Mouse (Mus musculus) liver, adult 2 months (tissue): ENCODE measurements around the gene Pcdh15. TPM values are rescaled to one million over a fixed set of nuclear protein-coding genes. Genes with fewer than 3 reads are reported as not detected.

Source experiments
- DNase-seq: peaks from one replicate; pipeline ENCODE4 v3.0.0-alpha.2; 2011; ENCODE audit warnings: low read depth, low spot score; ENCODE audit errors: extremely low read depth
- H3K27ac ChIP-seq: fragments of 200-500 bp; replicated peaks from 2 replicates; pipeline ENCODE4 v1.5.1; 2012; ENCODE audit warnings: low read depth, mild to moderate bottlenecking, control low read depth, inconsistent platforms, low read length; ENCODE audit not compliant: insufficient read depth
- H3K27me3 ChIP-seq: fragments of 200-500 bp; 2 replicates; pipeline ENCODE4 v1.6.1; 2012; ENCODE audit warnings: mild to moderate bottlenecking, moderate library complexity, low read length, inconsistent platforms; ENCODE audit not compliant: control insufficient read depth, insufficient read depth
- H3K36me3 ChIP-seq: fragments of 200-500 bp; 2 replicates; pipeline ENCODE4 v1.6.1; 2012; ENCODE audit warnings: low read length, inconsistent platforms; ENCODE audit not compliant: control insufficient read depth, insufficient read depth
- H3K4me1 ChIP-seq: fragments of 200-500 bp; 2 replicates; pipeline ENCODE4 v1.6.1; 2011; ENCODE audit warnings: low read length; ENCODE audit not compliant: control insufficient read depth, insufficient read depth
- H3K4me3 ChIP-seq: fragments of 200-500 bp; 2 replicates; pipeline ENCODE4 v1.5.1; 2011; ENCODE audit warnings: low read depth, mild to moderate bottlenecking, control low read depth, low read length, moderate library complexity; ENCODE audit not compliant: insufficient read depth
- H3K79me2 ChIP-seq: fragments of 200-500 bp; 2 replicates; pipeline ENCODE4 v1.6.1; 2012; ENCODE audit warnings: inconsistent platforms, mild to moderate bottlenecking, low read length, moderate library complexity; ENCODE audit not compliant: control insufficient read depth, insufficient read depth
- H3K9ac ChIP-seq: fragments of 200-500 bp; 2 replicates; pipeline ENCODE4 v1.6.1; 2012; ENCODE audit warnings: low read depth, mild to moderate bottlenecking, control low read depth, inconsistent platforms, low read length
- CTCF ChIP-seq: fragments of 200-500 bp; IDR thresholded peaks from 2 replicates; pipeline ENCODE4 v1.5.1; 2011; ENCODE audit warnings: low read depth, low read length, control low read depth
- POLR2A ChIP-seq: fragments of 200-500 bp; IDR thresholded peaks from 2 replicates; pipeline ENCODE4 v1.6.1; 2011; ENCODE audit warnings: low read length, control low read depth; ENCODE audit not compliant: insufficient read depth; ENCODE audit errors: extremely low read depth
- WGBS: fragments of 180-500 bp; shearing (Covaris S2); methylation state at CpG from one replicate; pipeline ENCODE4 v1.1.7; 2018; 5-methylcytosine and 5-hydroxymethylcytosine counted together
- polyA plus RNA-seq: library from polyadenylated mRNA; depleted of rRNA; stranded (reverse); fragments of >200 nt; gene quantifications from 2 replicates; pipeline ENCODE4 v1.2.3, GENCODE M21; 2012
- total RNA-seq: library from RNA; depleted of rRNA; stranded (reverse); fragments of >200 nt; gene quantifications from 2 replicates; pipeline ENCODE4 v1.2.3, GENCODE M21; 2014

Pcdh15 gene
- total and polyA plus RNA-seq, 2 experiments, result 0.04 to 0.09 TPM

DNA sequence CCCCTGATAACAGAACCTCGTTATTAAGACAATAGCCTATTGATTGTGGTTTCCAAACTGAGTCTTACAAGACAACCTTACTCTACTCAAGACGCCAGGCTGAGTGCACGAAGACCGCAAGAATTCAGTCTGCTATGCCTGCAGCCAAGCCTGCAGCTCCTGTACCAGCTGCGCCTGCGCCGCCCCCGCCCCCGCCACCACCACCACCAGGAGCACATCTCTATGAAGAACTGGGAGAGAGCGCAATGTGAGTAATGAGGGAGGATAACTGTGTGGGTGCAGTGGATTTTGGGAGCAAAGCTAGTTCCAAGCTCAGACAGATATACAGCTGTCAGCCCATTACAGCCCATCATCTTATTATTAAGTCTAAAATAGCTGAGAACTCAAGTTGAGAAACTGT, 1527.5 kb downstream of the Pcdh15 start:
- WGBS, result 65% methylated on average over 10 of the region's 10 CpGs

DNA sequence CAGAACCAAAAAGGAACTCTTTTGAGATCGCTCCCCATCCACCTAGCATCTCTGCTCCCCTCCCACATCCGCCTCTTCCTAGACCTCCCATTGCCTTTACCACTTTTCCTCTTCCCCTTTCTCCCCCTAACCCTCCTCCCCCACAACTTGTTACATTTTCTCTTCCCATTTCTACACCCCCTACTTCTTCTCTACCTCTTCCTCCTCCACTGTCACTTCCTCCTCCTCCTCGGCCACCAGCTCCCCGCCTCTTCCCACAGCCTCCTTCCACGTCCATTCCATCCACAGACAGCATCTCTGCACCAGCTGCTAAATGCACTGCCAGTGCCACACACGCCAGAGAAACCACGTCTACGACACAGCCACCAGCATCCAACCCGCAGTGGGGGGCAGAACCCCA, 1532.2 kb downstream of the Pcdh15 start:
- WGBS, result 78% methylated on average over 9 of the region's 9 CpGs
- Histone ChIP-seq H3K79me2 (no peaks in the 10 kb centered on the region), H3K4me3 (no peak overlapping the region), H3K27me3 (peaks cover 3% of the 10 kb centered on the region; the same call in 1 of the 2 replicates), H3K27ac (no peak overlapping the region), H3K36me3 (no peaks in the 10 kb centered on the region), H3K4me1 (no peaks in the 10 kb centered on the region), H3K9ac (no peak overlapping the region)
- no peak for TF ChIP-seq CTCF
- no peak for TF ChIP-seq POLR2A
- DNase-seq, result no peak

More for the DNA sequence above, 1527.5 kb downstream of the Pcdh15 start:
- TF ChIP-seq POLR2A, result no peak
- TF ChIP-seq CTCF, result no peak
- Histone ChIP-seq H3K27me3 (peaks cover 2% of the 10 kb centered on the region; the same call in 1 of the 2 replicates), H3K4me1 (no peaks in the 10 kb centered on the region), H3K4me3 (no peak overlapping the region), H3K27ac (no peak overlapping the region), H3K79me2 (no peaks in the 10 kb centered on the region), H3K36me3 (no peaks in the 10 kb centered on the region), H3K9ac (no peak overlapping the region)
- no peak for DNase-seq

DNA sequence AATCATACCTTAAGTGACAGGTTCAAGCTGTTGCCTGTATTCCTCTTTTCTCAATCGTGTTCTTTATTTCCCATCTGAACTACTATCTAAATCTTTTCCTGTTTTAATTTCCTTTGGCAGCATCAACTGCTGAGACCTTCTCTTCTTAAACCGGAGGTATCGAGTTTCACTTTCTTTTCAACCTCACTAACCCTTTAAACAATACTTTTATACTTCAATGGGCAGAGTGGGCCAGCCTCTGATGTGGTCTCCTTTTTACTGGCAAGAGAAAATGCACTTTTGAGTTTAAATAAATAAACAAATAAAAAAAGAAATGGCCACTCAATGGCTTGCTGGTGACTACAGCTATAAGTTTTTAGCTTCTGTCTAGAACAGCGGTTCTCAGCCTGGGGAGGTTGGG, 1537.9 kb downstream of the Pcdh15 start:
- Histone ChIP-seq H3K79me2 (no peaks in the 10 kb centered on the region), H3K9ac (no peak overlapping the region), H3K4me1 (no peaks in the 10 kb centered on the region), H3K4me3 (no peak overlapping the region), H3K27ac (no peak overlapping the region), H3K27me3 (no peaks in the 10 kb centered on the region), H3K36me3 (no peaks in the 10 kb centered on the region)
- no peak for DNase-seq
- TF ChIP-seq CTCF (no peak), POLR2A (no peak)
- WGBS, result 73% methylated on average over 4 of the region's 4 CpGs

DNA sequence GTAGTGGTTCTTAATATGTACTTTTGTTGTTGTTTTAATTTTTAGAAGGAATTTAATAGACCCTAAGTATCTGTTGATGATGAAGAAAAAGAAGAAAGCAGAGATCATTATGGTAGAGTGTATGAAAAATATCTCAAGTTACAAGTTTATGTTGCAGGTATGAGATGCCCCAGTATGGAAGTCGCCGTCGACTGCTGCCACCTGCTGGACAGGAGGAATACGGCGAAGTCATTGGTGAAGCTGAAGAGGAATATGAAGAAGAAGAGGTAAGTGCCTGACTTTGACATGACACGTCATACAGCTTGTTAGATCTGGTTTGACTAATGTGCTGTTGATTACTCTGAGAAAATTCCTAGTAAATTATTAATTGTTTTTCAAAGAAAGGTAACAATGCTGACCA, 1543.0 kb downstream of the Pcdh15 start:
- no peak overlapping the region for H3K9ac ChIP-seq
- H3K27me3 ChIP-seq, result no peaks in the 10 kb centered on the region
- peak; percentile 58 for TF ChIP-seq CTCF
- TF ChIP-seq POLR2A, result no peak
- H3K4me1 ChIP-seq, result no peaks in the 10 kb centered on the region
- no peak for DNase-seq
- H3K79me2 ChIP-seq, result no peaks in the 10 kb centered on the region
- no peaks in the 10 kb centered on the region for H3K36me3 ChIP-seq
- 54% methylated on average over 6 of the region's 6 CpGs for WGBS
- no peak overlapping the region for H3K27ac ChIP-seq
- H3K4me3 ChIP-seq, result no peak overlapping the region

DNA sequence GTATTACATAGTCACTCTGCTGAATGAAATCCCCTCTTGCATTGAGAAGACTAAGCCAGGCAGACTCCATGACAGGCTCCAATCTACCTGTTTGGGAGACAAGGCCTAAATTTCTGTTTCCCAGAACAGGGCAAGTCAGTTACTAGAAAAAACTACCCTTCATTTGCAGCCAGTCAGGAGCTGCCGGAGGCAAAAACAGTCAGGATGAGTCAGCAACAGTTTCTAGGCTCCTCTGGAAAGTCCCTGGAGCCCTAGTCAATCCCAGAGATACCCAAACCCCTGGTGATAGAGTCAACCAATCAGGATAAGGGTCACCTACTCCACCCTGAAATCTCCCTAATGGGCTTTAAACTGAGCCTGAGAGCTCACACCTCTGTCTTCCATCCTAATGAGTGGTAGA, 1564.0 kb downstream of the Pcdh15 start:
- Histone ChIP-seq H3K4me3 (no peak overlapping the region), H3K4me1 (no peaks in the 10 kb centered on the region), H3K79me2 (no peaks in the 10 kb centered on the region), H3K9ac (no peak overlapping the region), H3K27ac (no peak overlapping the region), H3K27me3 (no peaks in the 10 kb centered on the region), H3K36me3 (no peaks in the 10 kb centered on the region)
- no peak for DNase-seq
- WGBS, result 89% methylated on average over 1 of the region's 1 CpGs
- no peak for TF ChIP-seq POLR2A
- TF ChIP-seq CTCF, result no peak

DNA sequence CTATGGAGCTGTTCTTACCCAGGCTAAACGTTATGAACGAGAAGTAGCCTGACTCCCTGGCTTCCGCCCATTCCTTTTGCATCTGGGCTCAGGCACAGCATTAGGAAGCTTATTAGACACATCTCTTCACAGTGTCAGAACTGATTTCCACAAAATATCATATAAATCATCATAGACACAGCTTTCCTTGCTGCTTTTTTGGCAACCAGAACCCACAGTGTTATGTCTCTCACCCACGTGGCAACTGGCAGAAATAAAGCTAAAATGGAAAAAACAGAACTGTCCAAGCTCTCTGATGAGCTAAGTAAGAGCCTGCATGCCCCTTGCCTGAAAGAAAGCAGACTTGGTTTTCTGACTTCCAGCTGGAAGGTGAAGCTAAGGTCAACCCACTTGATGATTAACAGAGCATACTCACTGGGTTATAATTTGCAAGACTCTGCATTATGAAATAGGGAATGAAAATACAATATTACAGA, 1580.9 kb downstream of the Pcdh15 start:
- no peak overlapping the region for H3K9ac ChIP-seq
- H3K79me2 ChIP-seq, result no peaks in the 10 kb centered on the region
- H3K27me3 ChIP-seq, result no peaks in the 10 kb centered on the region
- TF ChIP-seq CTCF (no peak), POLR2A (no peak)
- 75% methylated on average over 4 of the region's 4 CpGs for WGBS
- no peaks in the 10 kb centered on the region for H3K36me3 ChIP-seq
- H3K4me1 ChIP-seq, result no peaks in the 10 kb centered on the region
- no peak for DNase-seq
- no peak overlapping the region for H3K4me3 ChIP-seq
- no peak overlapping the region for H3K27ac ChIP-seq

DNA sequence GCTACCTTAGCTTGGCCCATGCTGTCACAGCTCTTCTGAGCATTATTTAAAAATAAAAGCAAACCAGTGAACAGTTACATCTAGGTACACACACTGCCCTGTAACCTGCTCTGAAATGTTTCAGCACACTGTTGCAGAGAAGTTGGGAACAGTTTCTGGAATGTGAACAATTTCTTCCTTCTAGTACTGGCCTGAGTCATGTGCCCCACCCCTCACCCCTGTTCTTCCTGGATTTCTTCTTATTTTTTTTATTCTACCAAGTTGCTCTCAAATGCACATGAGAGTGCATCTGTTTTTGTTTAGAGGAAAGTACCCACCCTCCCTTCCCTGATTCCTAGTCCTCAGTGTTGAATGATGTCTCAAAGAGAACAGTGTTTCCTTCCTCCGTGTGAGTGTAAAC, 1581.4 kb downstream of the Pcdh15 start:
- Histone ChIP-seq H3K9ac (no peak overlapping the region), H3K36me3 (no peaks in the 10 kb centered on the region), H3K4me1 (no peaks in the 10 kb centered on the region), H3K27me3 (no peaks in the 10 kb centered on the region), H3K4me3 (no peak overlapping the region), H3K27ac (no peak overlapping the region), H3K79me2 (no peaks in the 10 kb centered on the region)
- DNase-seq, result no peak
- TF ChIP-seq POLR2A (no peak), CTCF (no peak)
- WGBS, result 39% methylated on average over 1 of the region's 1 CpGs
